Mouse (Mus musculus): Measurements from ENCODE around the gene Pakap. TPM values are rescaled to one million over a fixed set of nuclear protein-coding genes. Genes with fewer than 3 reads are reported as not detected.

Pakap gene
- polyA plus RNA-seq, 1 experiment, result not detected

GRCm38 (mm10) chr4:57879137-57879536, 311.2 kb downstream of the Pakap start:
- TF ChIP-seq GATA1 (IDR thresholded peaks at IDR 0.05; ENCODE audit: low read length), result no peak

DNA sequence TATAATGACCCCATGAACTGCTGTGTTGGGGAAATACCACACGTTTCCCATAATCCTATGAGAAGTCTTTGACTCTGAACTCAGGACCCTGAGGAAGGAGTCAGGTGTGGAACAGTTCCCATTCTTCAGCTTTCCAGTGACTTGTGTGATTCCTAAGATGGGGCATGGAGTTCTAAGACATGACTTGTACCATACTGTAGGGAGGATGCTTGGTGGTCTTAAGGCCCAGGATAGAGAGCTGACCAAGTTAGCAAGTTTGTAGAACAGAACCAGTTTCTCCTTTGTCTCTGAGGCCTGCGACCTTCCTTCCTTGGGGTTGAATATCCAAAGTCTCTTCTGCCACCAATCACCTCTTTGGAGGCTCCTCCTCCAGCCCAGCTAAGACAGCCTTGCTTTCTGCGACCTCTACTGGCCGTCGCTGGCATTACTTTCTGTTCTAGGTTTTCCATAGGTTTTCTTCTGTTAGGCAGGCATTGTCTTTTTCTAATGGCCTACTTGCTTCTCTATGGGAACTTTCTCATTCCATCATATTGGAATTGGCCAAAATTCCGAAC, 311.9 kb downstream of the Pakap start:
- no peak for TF ChIP-seq GATA1 (IDR thresholded peaks at IDR 0.05; ENCODE audit: low read length)

- TF ChIP-seq GATA1 (IDR thresholded peaks at IDR 0.05; ENCODE audit: low read length), result no peak
These were observed 315.8 kb downstream of the Pakap start for GRCm38 (mm10) chr4:57883520-57884421.

DNA sequence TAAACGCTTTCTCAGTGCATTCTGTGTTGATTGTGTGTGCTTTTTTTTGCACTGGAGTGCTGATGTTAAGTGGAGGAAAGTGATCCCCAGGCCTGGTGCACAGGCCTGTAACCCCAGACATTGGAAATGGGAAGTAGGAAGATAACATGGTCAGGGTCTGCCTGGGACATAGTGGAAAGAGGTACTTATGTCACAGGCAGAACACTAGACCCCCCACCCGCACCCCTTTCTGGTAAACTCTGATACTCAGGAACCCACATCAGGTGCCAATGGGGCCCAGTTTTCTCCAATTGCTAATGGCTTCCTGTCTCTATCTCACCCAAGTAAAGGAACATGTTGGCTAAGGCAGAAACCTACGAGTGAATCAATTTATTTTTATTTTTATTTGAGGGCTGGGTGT, 316.5 kb downstream of the Pakap start:
- TF ChIP-seq GATA1 (IDR thresholded peaks at IDR 0.05; ENCODE audit: low read length), result no peak

DNA sequence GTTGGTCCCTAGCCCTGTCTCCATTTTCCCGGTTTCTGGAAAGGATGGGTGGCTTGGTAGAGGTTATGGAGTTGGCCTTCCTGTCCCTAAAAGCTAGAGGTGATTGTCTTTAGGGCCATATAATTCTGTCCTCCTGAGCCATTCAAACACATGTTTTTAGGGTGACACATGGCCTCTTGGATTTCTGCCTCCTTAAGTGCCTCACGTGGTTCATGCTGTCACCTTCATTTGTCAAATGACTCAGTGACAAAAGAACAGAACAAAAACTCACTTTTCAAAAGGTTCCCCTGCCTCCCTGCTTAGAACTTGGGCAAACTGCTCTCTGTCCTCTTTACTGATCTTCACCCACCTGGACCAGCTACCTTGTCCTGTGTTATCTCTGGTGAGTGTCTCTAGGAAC, 317.2 kb downstream of the Pakap start:
- no peak for TF ChIP-seq GATA1 (IDR thresholded peaks at IDR 0.05; ENCODE audit: low read length)

DNA sequence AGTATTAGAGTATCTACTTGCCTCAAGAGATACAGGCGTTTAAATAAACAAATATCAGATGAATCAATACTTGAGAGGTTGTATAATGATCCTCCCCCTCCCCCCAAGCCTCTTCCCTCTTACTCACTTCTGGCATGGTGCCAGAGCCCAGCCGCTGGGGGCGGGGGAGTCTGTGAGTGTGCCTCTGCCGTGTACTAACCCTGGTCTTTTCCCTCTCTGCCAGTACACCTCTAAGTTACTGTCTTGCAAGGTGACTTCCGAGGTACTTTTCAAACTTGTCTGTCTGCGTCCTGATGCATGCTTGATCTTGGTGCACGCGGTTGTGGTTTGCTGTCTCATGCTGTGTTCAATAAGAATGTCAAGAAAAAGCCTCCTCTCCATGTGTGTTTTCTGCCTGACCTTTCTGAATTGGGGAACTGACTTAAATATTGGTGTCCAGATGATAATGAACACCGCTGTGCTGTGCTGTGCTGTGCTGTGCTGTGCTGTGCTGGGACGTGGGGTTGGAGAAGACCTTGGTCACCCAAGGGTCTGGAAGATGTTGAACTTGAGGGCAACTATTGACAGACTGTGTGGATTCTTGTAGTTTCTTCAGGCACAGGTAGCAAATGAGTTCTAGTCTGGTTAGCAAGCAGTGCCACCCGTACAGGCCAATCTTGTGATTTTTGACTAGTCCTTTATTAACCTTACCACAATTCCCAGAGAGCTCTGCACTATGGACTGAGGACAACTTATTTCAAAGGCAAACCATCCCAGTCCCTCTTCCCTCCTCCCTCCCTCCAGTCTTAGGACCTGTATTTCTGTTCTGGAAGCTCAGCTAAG, 318.3 kb downstream of the Pakap start:
- no peak for TF ChIP-seq GATA1 (IDR thresholded peaks at IDR 0.05; ENCODE audit: low read length)

DNA sequence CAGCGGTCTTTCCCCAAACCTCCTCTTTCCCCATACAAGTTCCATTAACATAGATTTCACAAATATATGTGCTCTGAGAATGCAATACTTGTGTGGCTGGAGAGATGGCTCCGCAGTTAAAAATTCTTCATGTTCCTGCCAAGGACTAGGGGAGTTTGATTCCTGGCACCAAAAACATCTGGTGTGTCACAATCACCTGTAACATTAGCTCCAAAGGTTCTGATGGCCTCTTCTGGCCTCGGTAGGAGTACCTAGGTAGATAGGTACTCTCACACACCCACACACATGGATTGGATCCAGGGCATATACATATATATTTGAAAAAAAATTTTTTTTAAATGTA, 318.9 kb downstream of the Pakap start:
- TF ChIP-seq GATA1 (IDR thresholded peaks at IDR 0.05; ENCODE audit: low read length), result no peak

- TF ChIP-seq GATA1 (IDR thresholded peaks at IDR 0.05; ENCODE audit: low read length), result no peak
These were observed 320.3 kb downstream of the Pakap start for GRCm38 (mm10) chr4:57888246-57888645.

DNA sequence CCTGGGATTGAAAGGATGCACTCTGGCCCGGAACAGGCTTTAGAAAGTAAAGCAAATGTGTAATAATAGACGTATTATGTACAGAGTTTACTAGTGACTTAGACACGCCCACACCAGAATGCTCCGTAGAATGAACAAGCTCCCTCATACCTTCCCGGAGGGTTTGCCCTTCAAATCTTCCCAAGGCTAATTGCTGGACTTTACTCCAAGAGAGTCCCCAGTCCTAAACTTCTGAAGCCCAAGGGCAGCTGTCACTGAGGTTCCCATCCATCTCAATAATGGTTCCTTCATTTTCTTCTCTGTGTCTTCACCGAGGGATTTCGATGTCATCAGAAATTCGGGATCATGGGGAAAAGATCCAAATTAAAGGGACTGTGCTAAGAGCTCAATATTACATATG, 321.8 kb downstream of the Pakap start:
- no peak for TF ChIP-seq GATA1 (IDR thresholded peaks at IDR 0.05; ENCODE audit: low read length)

GRCm38 (mm10) chr4:57892001-57892586, 324.1 kb downstream of the Pakap start:
- TF ChIP-seq GATA1 (IDR thresholded peaks at IDR 0.05; ENCODE audit: low read length), result no peak

DNA sequence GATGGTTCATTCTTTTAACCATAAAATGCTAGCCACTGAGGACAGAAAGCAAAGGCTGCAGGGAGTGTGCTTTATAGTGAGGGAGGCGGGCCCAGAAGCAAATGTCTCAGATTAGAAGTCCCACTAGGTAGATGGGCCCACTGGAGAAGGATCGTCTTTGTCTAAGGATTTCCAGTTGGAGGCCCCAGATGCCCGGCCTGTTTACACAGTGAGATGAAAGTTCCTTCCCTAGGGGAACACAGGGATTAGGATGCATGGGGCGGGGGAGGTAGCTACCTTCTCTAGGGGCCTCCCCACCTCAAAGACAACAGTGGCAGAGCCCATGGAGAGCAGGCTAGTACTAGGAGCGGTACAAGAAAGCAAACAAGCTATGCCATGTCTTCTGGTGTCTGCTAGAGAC, 327.2 kb downstream of the Pakap start:
- TF ChIP-seq GATA1 (IDR thresholded peaks at IDR 0.05; ENCODE audit: low read length), result no peak

DNA sequence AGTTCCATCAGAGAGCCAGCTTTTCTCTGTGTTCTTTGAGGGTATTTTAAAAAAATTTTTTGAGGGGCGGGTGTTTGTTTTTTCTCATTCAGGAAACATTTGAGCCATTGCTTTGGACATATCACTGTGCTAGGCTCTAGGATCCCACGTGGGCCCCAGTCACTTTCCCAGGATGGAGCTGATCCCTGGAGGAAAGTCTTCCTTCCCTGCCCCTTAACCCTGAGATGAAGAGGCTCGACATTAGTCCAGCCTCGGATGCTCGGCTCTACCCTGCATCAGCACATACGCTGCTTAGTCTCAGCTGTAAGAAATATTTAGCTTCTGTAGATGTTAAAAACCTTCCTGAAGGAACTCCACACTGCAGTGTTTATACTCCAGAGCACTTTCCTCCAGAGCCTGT, 327.9 kb downstream of the Pakap start:
- no peak for TF ChIP-seq GATA1 (IDR thresholded peaks at IDR 0.05; ENCODE audit: low read length)

GRCm38 (mm10) chr4:57896631-57897030, 328.7 kb downstream of the Pakap start:
- no peak for TF ChIP-seq GATA1 (IDR thresholded peaks at IDR 0.05; ENCODE audit: low read length)

DNA sequence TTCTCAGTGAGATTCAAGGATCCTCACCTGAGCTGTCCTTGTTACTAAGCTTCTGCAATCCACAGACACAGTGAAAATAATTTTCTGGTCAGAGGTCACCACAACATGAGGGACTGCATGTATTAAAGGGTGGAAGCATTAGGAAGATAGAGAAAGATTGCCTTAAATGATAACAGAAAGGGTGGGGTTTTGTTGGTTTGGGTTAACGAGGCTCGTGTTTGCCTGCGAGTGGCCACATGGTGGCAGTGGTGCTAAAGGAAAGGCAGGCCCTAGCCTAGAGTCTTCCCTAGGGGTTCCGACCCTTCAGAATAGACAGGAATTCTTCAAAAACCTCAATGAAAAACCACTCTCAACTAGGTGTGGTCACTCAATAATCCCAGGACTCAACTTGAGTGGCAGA, 333.2 kb downstream of the Pakap start:
- no peak for TF ChIP-seq GATA1 (IDR thresholded peaks at IDR 0.05; ENCODE audit: low read length)

DNA sequence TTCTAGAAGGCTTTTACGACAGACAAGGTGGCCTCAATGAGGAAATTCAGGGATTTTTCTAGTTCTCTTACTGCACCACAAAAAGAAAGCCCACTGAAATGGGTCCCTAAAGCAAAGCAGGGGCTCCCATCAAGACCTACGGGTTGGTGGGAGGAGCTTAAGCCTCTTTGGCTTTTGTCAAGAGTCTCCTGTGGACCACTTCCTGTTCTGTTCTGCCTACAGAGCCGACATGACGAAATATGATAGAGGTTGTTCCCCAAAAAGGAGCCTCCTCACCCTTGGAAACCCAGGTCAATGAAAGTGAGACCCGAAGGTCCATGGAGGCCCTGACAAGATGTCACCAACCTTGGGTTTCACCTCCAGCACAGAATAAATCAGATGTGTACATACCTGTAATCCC, 334.6 kb downstream of the Pakap start:
- TF ChIP-seq GATA1 (IDR thresholded peaks at IDR 0.05; ENCODE audit: low read length), result no peak

GRCm38 (mm10) chr4:57904211-57904610, 336.2 kb downstream of the Pakap start:
- no peak for TF ChIP-seq GATA1 (IDR thresholded peaks at IDR 0.05; ENCODE audit: low read length)
